In the genomic region with DNA sequence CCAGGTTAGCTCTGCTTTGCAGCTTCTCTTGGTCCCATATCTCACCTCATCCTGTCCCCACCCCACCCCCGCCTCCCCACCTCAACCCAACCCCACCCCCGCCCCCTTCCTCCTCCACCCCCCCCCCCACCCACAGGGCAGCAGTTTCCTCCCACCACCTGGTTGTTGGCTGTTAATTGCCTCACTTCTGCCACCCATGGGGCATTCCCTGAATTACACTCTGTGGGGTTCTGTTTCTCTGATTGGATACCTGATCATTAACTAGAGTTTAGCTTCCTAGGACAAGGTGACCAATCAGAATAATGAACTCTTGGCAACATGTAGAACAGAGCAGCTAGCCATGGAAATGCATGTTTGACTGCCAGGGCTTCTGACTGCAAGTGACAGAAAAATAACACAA, we compare ENCODE assay signal across 8 mouse cellular contexts. TPM values are rescaled to one million over a fixed set of nuclear protein-coding genes. Genes with fewer than 3 reads are reported as not detected.
A peak's percentile ranks its signal among the peaks of the same experiment; 100 is the strongest.
DNase-seq lines count a peak whose midpoint lies in the region; ATAC-seq and TF ChIP-seq lines count a peak whose summit lies in the region.

No protein-coding gene starts in this region.

- no peaks in the 10 kb centered on the region for H3K9me3 ChIP-seq in heart, postnatal 0 days (replicated peaks; ENCODE audit: control insufficient read depth, low read length)

- no peak overlapping the region for H3K4me2 ChIP-seq in heart, postnatal 0 days (ENCODE audit: low read depth, low read length)

- ATAC-seq in heart, postnatal 0 days (ENCODE audit: insufficient read depth, low read depth) = no peak
- ATAC-seq in activated CD4-positive, CD25-positive, alpha-beta regulatory T cell, adult 4 months = peak; percentile 49
- ATAC-seq in monocyte, adult 5-6 weeks (replicated peaks; ENCODE audit: insufficient number of reproducible peaks, low FRiP score, low TSS enrichment, poor library complexity, severe bottlenecking) = no peak

- no peak overlapping the region for H3K4me3 ChIP-seq in heart, postnatal 0 days (ENCODE audit: low read depth, low read length)

- 17% methylated on average over 2 of the region's 2 CpGs for WGBS in heart, postnatal 0 days

- TF ChIP-seq EP300 in heart, postnatal 0 days (IDR thresholded peaks at IDR 0.05; ENCODE audit: low read depth) = no peak

- DNase-seq in heart, postnatal 0 days (ENCODE audit: low spot score) = no peak
- DNase-seq in heart, adult 18-20 months = no peak
- DNase-seq in A20 (ENCODE audit: low read depth, low spot score) = peak; percentile 73
- DNase-seq in naive thymus-derived CD4-positive, alpha-beta T cell, adult 2 months (ENCODE audit: low read depth) = peak; percentile 84
- no peak for DNase-seq in right cerebral cortex, postnatal 14 days
- no peak for DNase-seq in layer of hippocampus, adult 9-10 months (ENCODE audit: low spot score)

- H3K27ac ChIP-seq in heart, postnatal 0 days (ENCODE audit: low read depth) = no peak overlapping the region

- no peaks in the 10 kb centered on the region for H3K36me3 ChIP-seq in heart, postnatal 0 days (replicated peaks; ENCODE audit: control insufficient read depth, insufficient read depth, low read length)

- H3K9ac ChIP-seq in heart, postnatal 0 days (replicated peaks; ENCODE audit: low read depth, low read length) = no peak overlapping the region

- H3K4me1 ChIP-seq in heart, postnatal 0 days (ENCODE audit: control insufficient read depth, insufficient read depth) = no peaks in the 10 kb centered on the region

- no peaks in the 10 kb centered on the region for H3K27me3 ChIP-seq in heart, postnatal 0 days (ENCODE audit: control insufficient read depth, insufficient read depth, low read length)

- TF ChIP-seq CTCF in heart, postnatal 0 days (IDR thresholded peaks at IDR 0.05; ENCODE audit: low read depth) = peak; percentile 30

RNA-seq across cellular contexts. Expression of gene Trp53rkb, which starts 16.1 kb away (rescaled TPM):
- 5.6 and 6.2 TPM in 2 replicates for total RNA-seq in heart, postnatal 0 days (2014; rRNA removed; ENCODE audit: low replicate concordance)
- 3.9 TPM in 2 replicates for polyA plus RNA-seq in heart, postnatal 0 days (2015; fragmentation: Nextera tagmentation; extraction: Ambion mirVana)
- 1 to 10 TPM; 1.9 to 2.2 TPM for total RNA-seq in heart, adult 18-20 months (2021)
- polyA plus RNA-seq in activated CD4-positive, CD25-positive, alpha-beta regulatory T cell, adult 4 months (2017; shearing (Covaris generic)) = 1 to 10 TPM in 1 of 2 experiments, under 1 TPM in 1; 0.41 to 1.0 TPM
- 1.6 to 13.4 TPM (median 3.3 TPM) in 3 replicates for total RNA-seq in monocyte, adult 5-6 weeks (2017)

RNA-seq across cellular contexts. Expression of gene Arfgef2, which starts 29.1 kb away (rescaled TPM):
- total RNA-seq in heart, postnatal 0 days (2014; rRNA removed; ENCODE audit: low replicate concordance) = 15.4 and 15.5 TPM in 2 replicates
- 4.2 and 5.2 TPM in 2 replicates for polyA plus RNA-seq in heart, postnatal 0 days (2015; fragmentation: Nextera tagmentation; extraction: Ambion mirVana)
- 10 to 100 TPM; 48.5 to 49.4 TPM for total RNA-seq in heart, adult 18-20 months (2021)
- 1 to 10 TPM; 2.9 TPM for polyA plus RNA-seq in activated CD4-positive, CD25-positive, alpha-beta regulatory T cell, adult 4 months (2017; shearing (Covaris generic))
- 17.1 to 25.1 TPM (median 24.6 TPM) in 3 replicates for total RNA-seq in monocyte, adult 5-6 weeks (2017)

Comparison
In these comparisons a context has a peak if more than half of its experiments do, and no peak if none do; other contexts are left out.
1. DNase-seq: peak in A20 (single experiment) and naive thymus-derived CD4-positive, alpha-beta T cell, adult 2 months (single experiment); none in heart, postnatal 0 days (single experiment), heart, adult 18-20 months (0 of 2), right cerebral cortex, postnatal 14 days (single experiment) and layer of hippocampus, adult 9-10 months (single experiment).